Mouse (Mus musculus) urinary bladder, postnatal 14 days (tissue): Measurements from ENCODE around the gene Olfr1132.
"Not testable (repeated sequence)": the region's sequence is repeated elsewhere in the genome, so short reads cannot be mapped to it uniquely, and the experiment has no call there.

Experiments used
- DNase-seq: peaks from one replicate; pipeline ENCODE4 v3.0.0; 2021; ENCODE audit warnings: low spot score

Gene Olfr1132

DNA sequence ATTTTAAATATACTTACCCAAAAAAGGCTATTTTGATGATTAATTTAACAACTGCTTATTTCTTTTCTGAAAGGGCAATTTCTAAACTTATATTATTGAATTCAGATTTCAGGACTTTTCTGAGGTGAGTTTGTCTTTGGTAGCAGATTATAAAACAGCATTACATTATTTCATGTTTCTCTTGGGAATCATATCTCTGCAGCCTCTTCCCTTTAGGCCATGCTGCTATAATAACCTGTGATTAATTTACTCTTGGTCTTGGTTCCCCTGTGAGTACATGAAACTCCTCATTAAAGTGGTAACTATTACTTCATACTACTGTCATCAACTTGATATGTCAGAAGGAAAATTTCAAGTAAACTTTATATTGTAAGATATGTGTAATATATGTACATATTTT, at the start of gene Olfr1132:
Gene Olfr1132, minus strand, starts transcription at position 101 of the 400 bp plus-strand sequence.
- DNase-seq = no peak

DNA sequence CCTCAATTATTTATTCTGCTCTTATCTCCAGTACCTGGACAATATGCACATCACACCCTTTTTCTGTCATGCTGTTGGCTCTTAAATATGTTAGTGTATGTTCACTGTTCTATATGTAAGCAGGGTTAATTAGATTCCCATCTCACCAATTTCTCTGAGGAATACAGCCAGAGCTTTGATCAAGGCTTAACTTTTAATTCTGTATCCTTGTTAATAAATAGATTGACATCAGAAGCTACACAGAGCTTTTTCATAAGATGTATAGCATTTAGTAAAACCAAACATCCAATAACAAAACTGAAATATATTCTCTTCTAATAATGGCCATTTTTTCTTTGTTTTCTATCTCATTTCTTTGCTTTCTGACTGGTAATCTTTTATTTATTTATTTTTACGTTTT, 36.2 kb upstream of the Olfr1132 start, which contains the start of gene Olfr1135:
Gene Olfr1135, minus strand, starts transcription at position 101 of the 400 bp plus-strand sequence.
- no peak for DNase-seq

DNA sequence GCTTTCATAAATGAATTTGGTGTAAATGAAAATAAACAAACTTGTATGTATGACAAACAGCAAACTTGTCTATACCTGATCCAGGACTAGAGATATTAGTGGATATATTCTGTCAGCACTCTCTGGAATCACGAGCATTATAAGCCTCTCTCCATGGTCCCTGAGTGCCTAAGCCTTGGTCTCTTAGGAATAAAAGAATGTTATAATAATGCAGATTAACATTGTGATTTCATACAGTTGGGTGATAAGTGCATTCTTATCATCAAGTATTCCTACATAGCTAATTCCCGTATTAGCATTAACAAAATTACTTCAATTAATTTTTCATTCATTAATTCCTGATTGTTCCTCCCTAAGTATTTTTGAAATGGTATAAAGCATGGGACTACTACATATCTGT, 21.0 kb upstream of the Olfr1132 start, which contains the start of gene Olfr1134:
Gene Olfr1134, minus strand, starts transcription at position 101 of the 400 bp plus-strand sequence.
- DNase-seq = no peak

DNA sequence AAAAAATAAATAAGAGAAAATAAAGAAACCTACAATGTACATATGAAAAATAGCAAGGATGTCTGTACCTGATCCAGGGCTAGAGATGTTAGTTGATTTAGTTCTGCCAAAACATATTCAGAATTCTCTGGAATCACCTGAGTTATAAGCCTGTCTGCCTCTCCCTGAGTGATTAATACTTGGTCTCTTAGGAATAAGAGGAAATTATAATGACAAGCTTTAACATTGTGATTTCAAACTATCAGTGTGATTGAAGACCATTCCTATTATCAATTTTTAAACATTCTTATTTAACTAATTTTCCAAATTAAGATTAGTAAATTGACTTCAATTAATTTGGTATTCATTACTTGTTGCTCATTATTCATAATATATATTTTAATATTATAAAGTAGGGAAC, 9.9 kb upstream of the Olfr1132 start, which contains the start of gene Olfr1133:
Gene Olfr1133, minus strand, starts transcription at position 101 of the 400 bp plus-strand sequence.
- DNase-seq = no peak

DNA sequence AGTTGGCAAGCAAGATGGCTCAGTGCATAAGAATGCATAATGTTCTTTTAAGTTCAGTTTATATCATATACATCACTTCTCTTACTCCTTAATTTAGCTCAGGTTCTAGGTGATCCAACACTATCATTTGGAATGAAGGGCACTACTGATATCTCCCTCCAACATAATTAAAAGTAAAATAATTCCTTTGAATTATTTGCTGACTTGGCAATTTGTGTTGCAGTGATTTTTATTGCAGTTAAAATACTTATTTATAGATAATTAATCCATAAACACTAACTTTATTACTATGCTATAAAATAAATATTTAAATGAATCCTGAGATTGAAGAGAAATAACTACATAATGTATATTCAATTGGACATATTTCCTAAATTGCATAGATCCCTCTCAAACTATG, 5.1 kb upstream of the Olfr1132 start:
- no peak for DNase-seq

DNA sequence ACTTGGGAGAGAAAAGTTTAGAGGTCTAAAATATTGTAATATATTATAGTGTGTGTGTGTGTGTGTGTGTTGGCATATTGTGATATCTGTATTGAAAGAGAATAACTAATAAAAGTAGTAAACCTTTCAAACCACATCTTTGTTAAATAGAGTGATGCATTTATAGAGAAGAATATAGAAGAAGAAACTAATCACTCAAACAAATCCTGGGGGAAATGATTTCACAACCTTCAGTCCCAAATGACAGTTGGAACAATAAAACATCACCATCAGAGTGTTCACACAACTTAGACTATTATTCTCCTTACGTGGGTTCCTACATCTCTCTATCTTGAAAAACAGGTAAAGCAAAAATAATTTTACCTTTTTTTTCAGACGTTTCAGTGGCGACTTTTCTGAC, 10.5 kb downstream of the Olfr1132 start, which contains the start of gene Olfr1131:
Gene Olfr1131, plus strand, starts transcription at position 301 of the 400 bp plus-strand sequence.
- no peak for DNase-seq

DNA sequence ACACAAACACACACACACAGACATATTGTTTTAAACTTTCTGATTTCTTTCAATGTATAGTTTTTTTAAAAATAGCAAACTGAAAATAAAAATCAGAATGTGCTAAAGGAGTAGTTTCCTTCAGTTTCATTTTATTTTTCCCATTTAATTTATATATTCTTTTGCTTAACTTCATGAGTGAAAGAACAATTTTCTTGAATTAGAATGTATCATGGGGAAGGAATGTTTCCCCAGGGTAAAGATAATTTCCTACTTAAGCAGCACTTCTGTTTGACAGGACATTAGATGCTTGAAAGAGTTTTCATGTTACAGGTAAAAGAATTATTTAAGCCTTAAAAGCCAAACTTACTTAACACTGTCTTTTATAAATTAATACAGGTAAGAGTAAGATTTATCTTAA, 31.4 kb downstream of the Olfr1132 start, which contains the start of gene Olfr1130:
Gene Olfr1130, plus strand, starts transcription at position 301 of the 400 bp plus-strand sequence.
- DNase-seq = not testable (repeated sequence)
